Mouse (Mus musculus): Measurements from ENCODE around the gene Wee2. TPM values are rescaled to one million over a fixed set of nuclear protein-coding genes. Genes with fewer than 3 reads are reported as not detected.

Gene Wee2
- total and polyA plus RNA-seq, 2 experiments = not detected

GRCm38 (mm10) chr6:40479705-40480104 lies 40.8 kb downstream of the Wee2 start:
- H3K9ac ChIP-seq (ENCODE audit: low read depth, low read length) = no peak overlapping the region

GRCm38 (mm10) chr6:40482318-40482717 lies 43.4 kb downstream of the Wee2 start:
- no peak overlapping the region for H3K9ac ChIP-seq (ENCODE audit: low read depth, low read length)
- peaks cover 43% of the 10 kb centered on the region for H3K36me3 ChIP-seq (ENCODE audit: control insufficient read depth, insufficient read depth, low read length)
- H3K27ac ChIP-seq (replicated peaks; ENCODE audit: insufficient read depth, low read depth, low read length) = no peak overlapping the region
- 93% methylated on average over 5 of the region's 5 CpGs for WGBS
- H3K4me1 ChIP-seq (ENCODE audit: control insufficient read depth, insufficient read depth, low read length) = no peaks in the 10 kb centered on the region
- no peaks in the 10 kb centered on the region for H3K27me3 ChIP-seq (ENCODE audit: control insufficient read depth, insufficient read depth, low read length)
- H3K79me2 ChIP-seq (ENCODE audit: control insufficient read depth, insufficient read depth, low read length) = no peaks in the 10 kb centered on the region; the same call in 1 of the 2 replicates
- no peak for TF ChIP-seq CTCF (IDR thresholded peaks at IDR 0.05; ENCODE audit: low read depth, low read length)
- TF ChIP-seq POLR2A (IDR thresholded peaks at IDR 0.05; ENCODE audit: extremely low read depth, insufficient read depth, low read length) = no peak
- no peak for DNase-seq (ENCODE audit: extremely low read depth, low read depth, low spot score)
- H3K4me3 ChIP-seq (ENCODE audit: insufficient read depth, low read depth, low read length) = no peak overlapping the region

More at GRCm38 (mm10) chr6:40479705-40480104, 40.8 kb downstream of the Wee2 start:
- no peaks in the 10 kb centered on the region for H3K4me1 ChIP-seq (ENCODE audit: control insufficient read depth, insufficient read depth, low read length)
- H3K36me3 ChIP-seq (ENCODE audit: control insufficient read depth, insufficient read depth, low read length) = peaks cover 65% of the 10 kb centered on the region
- TF ChIP-seq CTCF (IDR thresholded peaks at IDR 0.05; ENCODE audit: low read depth, low read length) (no peak), POLR2A (IDR thresholded peaks at IDR 0.05; ENCODE audit: extremely low read depth, insufficient read depth, low read length) (no peak)
- 75% methylated on average over 1 of the region's 1 CpGs for WGBS
- DNase-seq (ENCODE audit: extremely low read depth, low read depth, low spot score) = no peak
- H3K79me2 ChIP-seq (ENCODE audit: control insufficient read depth, insufficient read depth, low read length) = no peaks in the 10 kb centered on the region; the same call in 1 of the 2 replicates
- H3K27me3 ChIP-seq (ENCODE audit: control insufficient read depth, insufficient read depth, low read length) = no peaks in the 10 kb centered on the region
- no peak overlapping the region for H3K27ac ChIP-seq (replicated peaks; ENCODE audit: insufficient read depth, low read depth, low read length)
- no peak overlapping the region for H3K4me3 ChIP-seq (ENCODE audit: insufficient read depth, low read depth, low read length)

GRCm38 (mm10) chr6:40490933-40491332 lies 52.0 kb downstream of the Wee2 start, which contains the start of gene Tas2r137:
Tas2r137 (plus strand) TSS chr6:40491233.
- Histone ChIP-seq H3K36me3 (ENCODE audit: control insufficient read depth, insufficient read depth, low read length) (no peaks in the 10 kb centered on the region), H3K9ac (ENCODE audit: low read depth, low read length) (no peak within 1 kb of the TSS), H3K4me3 (ENCODE audit: insufficient read depth, low read depth, low read length) (no peak within 1 kb of the TSS), H3K79me2 (ENCODE audit: control insufficient read depth, insufficient read depth, low read length) (no peaks in the 10 kb centered on the region), H3K27ac (replicated peaks; ENCODE audit: insufficient read depth, low read depth, low read length) (no peak within 1 kb of the TSS), H3K27me3 (ENCODE audit: control insufficient read depth, insufficient read depth, low read length) (no peaks in the 10 kb centered on the region), H3K4me1 (ENCODE audit: control insufficient read depth, insufficient read depth, low read length) (no peaks in the 10 kb centered on the region)
- no peak for TF ChIP-seq POLR2A (IDR thresholded peaks at IDR 0.05; ENCODE audit: extremely low read depth, insufficient read depth, low read length)
- TF ChIP-seq CTCF (IDR thresholded peaks at IDR 0.05; ENCODE audit: low read depth, low read length) = no peak
- DNase-seq (ENCODE audit: extremely low read depth, low read depth, low spot score) = no peak

- H3K27ac ChIP-seq (replicated peaks; ENCODE audit: insufficient read depth, low read depth, low read length) = no peak within 1 kb of the TSS
- no peak for TF ChIP-seq POLR2A (IDR thresholded peaks at IDR 0.05; ENCODE audit: extremely low read depth, insufficient read depth, low read length)
- TF ChIP-seq CTCF (IDR thresholded peaks at IDR 0.05; ENCODE audit: low read depth, low read length) = no peak
- no peaks in the 10 kb centered on the region for H3K79me2 ChIP-seq (ENCODE audit: control insufficient read depth, insufficient read depth, low read length)
- H3K36me3 ChIP-seq (ENCODE audit: control insufficient read depth, insufficient read depth, low read length) = no peaks in the 10 kb centered on the region
- DNase-seq (ENCODE audit: extremely low read depth, low read depth, low spot score) = no peak
- no peaks in the 10 kb centered on the region for H3K4me1 ChIP-seq (ENCODE audit: control insufficient read depth, insufficient read depth, low read length)
- H3K4me3 ChIP-seq (ENCODE audit: insufficient read depth, low read depth, low read length) = no peak within 1 kb of the TSS
- WGBS = 91% methylated on average over 3 of the region's 3 CpGs
- H3K27me3 ChIP-seq (ENCODE audit: control insufficient read depth, insufficient read depth, low read length) = no peaks in the 10 kb centered on the region
- no peak within 1 kb of the TSS for H3K9ac ChIP-seq (ENCODE audit: low read depth, low read length)
Measured at GRCm38 (mm10) chr6:40493229-40493628, 54.3 kb downstream of the Wee2 start, which contains the start of gene Tas2r108. Tas2r108 (plus strand) TSS chr6:40493529.

Other genes with a start within 250 kb of the Wee2 start
- 10.5 TPM in 2 replicates for gene Agk, start 113.9 kb upstream of the Wee2 start, total RNA-seq (2014; rRNA removed)
- 4.2 and 4.8 TPM in 2 replicates for gene Agk, start 113.9 kb upstream of the Wee2 start, polyA plus RNA-seq (2012; rRNA removed)
- 6.5 and 8.3 TPM in 2 replicates for gene E330009J07Rik, start 3.0 kb upstream of the Wee2 start, total RNA-seq (2014; rRNA removed)
- 3.7 and 4.1 TPM in 2 replicates for gene E330009J07Rik, start 3.0 kb upstream of the Wee2 start, polyA plus RNA-seq (2012; rRNA removed)
- gene Ssbp1, start 32.3 kb downstream of the Wee2 start, total RNA-seq (2014; rRNA removed) = 21.6 and 29.0 TPM in 2 replicates
- 7.9 and 8.1 TPM in 2 replicates for gene Ssbp1, start 32.3 kb downstream of the Wee2 start, polyA plus RNA-seq (2012; rRNA removed)
- gene Tas2r137, start 52.1 kb downstream of the Wee2 start, total RNA-seq (2014; rRNA removed) = 0.09 and 0.13 TPM in 2 replicates
- 0.11 TPM in 1 of 2 replicates, not detected in the other for gene Tas2r137, start 52.1 kb downstream of the Wee2 start, polyA plus RNA-seq (2012; rRNA removed)
- 0.27 TPM in 1 of 2 replicates, not detected in the other for gene Tas2r108, start 54.4 kb downstream of the Wee2 start, total RNA-seq (2014; rRNA removed)
- not detected in 2 replicates for gene Tas2r108, start 54.4 kb downstream of the Wee2 start, polyA plus RNA-seq (2012; rRNA removed)
- gene Prss37, start 80.4 kb downstream of the Wee2 start, total RNA-seq (2014; rRNA removed) = not detected in 2 replicates
- gene Prss37, start 80.4 kb downstream of the Wee2 start, polyA plus RNA-seq (2012; rRNA removed) = not detected in 2 replicates
- not detected in 2 replicates for gene Olfr461, start 116.0 kb downstream of the Wee2 start, total RNA-seq (2014; rRNA removed)
- not detected in 2 replicates for gene Olfr461, start 116.0 kb downstream of the Wee2 start, polyA plus RNA-seq (2012; rRNA removed)
- gene Olfr460, start 130.4 kb downstream of the Wee2 start, total RNA-seq (2014; rRNA removed) = not detected in 2 replicates
- not detected in 2 replicates for gene Olfr460, start 130.4 kb downstream of the Wee2 start, polyA plus RNA-seq (2012; rRNA removed)
- 0.13 and 0.46 TPM in 2 replicates for gene Clec5a, start 146.7 kb downstream of the Wee2 start, total RNA-seq (2014; rRNA removed)
- gene Clec5a, start 146.7 kb downstream of the Wee2 start, polyA plus RNA-seq (2012; rRNA removed) = not detected in 2 replicates
- gene Tas2r138, start 174.2 kb downstream of the Wee2 start, total RNA-seq (2014; rRNA removed) = 0.13 TPM in 1 of 2 replicates, not detected in the other
- gene Tas2r138, start 174.2 kb downstream of the Wee2 start, polyA plus RNA-seq (2012; rRNA removed) = 0.15 TPM in 1 of 2 replicates, not detected in the other
- 118 and 122 TPM in 2 replicates for gene Mgam, start 189.7 kb downstream of the Wee2 start, total RNA-seq (2014; rRNA removed)
- gene Mgam, start 189.7 kb downstream of the Wee2 start, polyA plus RNA-seq (2012; rRNA removed) = 32.7 and 36.3 TPM in 2 replicates